Mouse (Mus musculus): Measurements from ENCODE around the gene Id3. TPM values are rescaled to one million over a fixed set of nuclear protein-coding genes. Genes with fewer than 3 reads are reported as not detected.

The Id3 gene
- polyA plus RNA-seq, 1 experiment from 2014 or later = 226 TPM

GRCm38 (mm10) chr4:136134978-136135873 is 8.1 kb upstream of the Id3 start:
- 2% methylated on average over 49 of the region's 50 CpGs for WGBS
- H3K4me2 ChIP-seq (ENCODE audit: low read length) = peak overlapping the region; percentile 78
- H3K9me3 ChIP-seq (ENCODE audit: control insufficient read depth, low read length) = no peaks in the 10 kb centered on the region
- peaks cover 25% of the 10 kb centered on the region for H3K4me1 ChIP-seq (ENCODE audit: control insufficient read depth, insufficient read depth, low read depth, low read length)
- H3K27me3 ChIP-seq (replicated peaks; ENCODE audit: control insufficient read depth, insufficient read depth, low read length) = no peaks in the 10 kb centered on the region
- H3K36me3 ChIP-seq (ENCODE audit: control insufficient read depth, insufficient read depth, low read length) = no peaks in the 10 kb centered on the region
- peak overlapping the region; percentile 84 for H3K27ac ChIP-seq (ENCODE audit: low read depth, low read length)
- H3K4me3 ChIP-seq (ENCODE audit: low read length) = peak overlapping the region; percentile 47
- H3K9ac ChIP-seq (ENCODE audit: low read depth, low read length) = peak overlapping the region; percentile 74
- peak; percentile 86 for ATAC-seq

- peak overlapping the region; percentile 78 for H3K4me2 ChIP-seq (ENCODE audit: low read length)
- H3K4me3 ChIP-seq (ENCODE audit: low read length) = no peak overlapping the region
- WGBS = 20% methylated on average over 9 of the region's 9 CpGs
- H3K36me3 ChIP-seq (ENCODE audit: control insufficient read depth, insufficient read depth, low read length) = no peaks in the 10 kb centered on the region
- ATAC-seq = peak; percentile 59
- peak overlapping the region; percentile 74 for H3K9ac ChIP-seq (ENCODE audit: low read depth, low read length)
- peak overlapping the region; percentile 84 for H3K27ac ChIP-seq (ENCODE audit: low read depth, low read length)
- H3K9me3 ChIP-seq (ENCODE audit: control insufficient read depth, low read length) = no peaks in the 10 kb centered on the region
- H3K4me1 ChIP-seq (ENCODE audit: control insufficient read depth, insufficient read depth, low read depth, low read length) = peaks cover 28% of the 10 kb centered on the region
- no peaks in the 10 kb centered on the region for H3K27me3 ChIP-seq (replicated peaks; ENCODE audit: control insufficient read depth, insufficient read depth, low read length)
Measured at GRCm38 (mm10) chr4:136135874-136136728, 7.2 kb upstream of the Id3 start.

- Histone ChIP-seq H3K9me3 (ENCODE audit: control insufficient read depth, low read length) (no peaks in the 10 kb centered on the region), H3K9ac (ENCODE audit: low read depth, low read length) (no peak overlapping the region), H3K27ac (ENCODE audit: low read depth, low read length) (peak overlapping the region; percentile 66), H3K27me3 (replicated peaks; ENCODE audit: control insufficient read depth, insufficient read depth, low read length) (no peaks in the 10 kb centered on the region), H3K4me1 (ENCODE audit: control insufficient read depth, insufficient read depth, low read depth, low read length) (peaks cover 45% of the 10 kb centered on the region), H3K4me3 (ENCODE audit: low read length) (no peak overlapping the region), H3K36me3 (ENCODE audit: control insufficient read depth, insufficient read depth, low read length) (no peaks in the 10 kb centered on the region), H3K4me2 (ENCODE audit: low read length) (peak overlapping the region; percentile 70)
- WGBS = 52% methylated on average over 17 of the region's 17 CpGs
- ATAC-seq = no peak
Measured at GRCm38 (mm10) chr4:136139326-136140110, 3.8 kb upstream of the Id3 start.

- peaks cover 42% of the 10 kb centered on the region for H3K4me1 ChIP-seq (ENCODE audit: control insufficient read depth, insufficient read depth, low read depth, low read length)
- H3K27ac ChIP-seq (ENCODE audit: low read depth, low read length) = peak overlapping the region; percentile 66
- 6% methylated on average over 31 of the region's 31 CpGs for WGBS
- H3K27me3 ChIP-seq (replicated peaks; ENCODE audit: control insufficient read depth, insufficient read depth, low read length) = peaks cover 2% of the 10 kb centered on the region
- H3K4me3 ChIP-seq (ENCODE audit: low read length) = peak overlapping the region; percentile 38
- ATAC-seq = peak; percentile 86
- H3K9me3 ChIP-seq (ENCODE audit: control insufficient read depth, low read length) = no peaks in the 10 kb centered on the region
- H3K9ac ChIP-seq (ENCODE audit: low read depth, low read length) = peak overlapping the region; percentile 39; the same call in 1 of the 2 replicates
- peak overlapping the region; percentile 70 for H3K4me2 ChIP-seq (ENCODE audit: low read length)
- no peaks in the 10 kb centered on the region for H3K36me3 ChIP-seq (ENCODE audit: control insufficient read depth, insufficient read depth, low read length)
Measured at GRCm38 (mm10) chr4:136140327-136141250, 2.7 kb upstream of the Id3 start.

GRCm38 (mm10) chr4:136142267-136143192 is 767 bp upstream of the Id3 start:
- peak overlapping the region; percentile 78 for H3K27ac ChIP-seq (ENCODE audit: low read depth, low read length)
- H3K9me3 ChIP-seq (ENCODE audit: control insufficient read depth, low read length) = no peaks in the 10 kb centered on the region
- peak overlapping the region; percentile 84 for H3K4me2 ChIP-seq (ENCODE audit: low read length)
- H3K36me3 ChIP-seq (ENCODE audit: control insufficient read depth, insufficient read depth, low read length) = no peaks in the 10 kb centered on the region
- H3K4me3 ChIP-seq (ENCODE audit: low read length) = peak overlapping the region; percentile 60
- 10% methylated on average over 17 of the region's 17 CpGs for WGBS
- H3K9ac ChIP-seq (ENCODE audit: low read depth, low read length) = peak overlapping the region; percentile 17; the same call in 1 of the 2 replicates
- no peak for ATAC-seq
- H3K4me1 ChIP-seq (ENCODE audit: control insufficient read depth, insufficient read depth, low read depth, low read length) = peaks cover 41% of the 10 kb centered on the region
- peaks cover 11% of the 10 kb centered on the region for H3K27me3 ChIP-seq (replicated peaks; ENCODE audit: control insufficient read depth, insufficient read depth, low read length)

- Histone ChIP-seq H3K4me3 (ENCODE audit: low read length) (peak overlapping the region; percentile 60), H3K4me1 (ENCODE audit: control insufficient read depth, insufficient read depth, low read depth, low read length) (peaks cover 45% of the 10 kb centered on the region), H3K27me3 (replicated peaks; ENCODE audit: control insufficient read depth, insufficient read depth, low read length) (peaks cover 11% of the 10 kb centered on the region), H3K27ac (ENCODE audit: low read depth, low read length) (peak overlapping the region; percentile 81), H3K9ac (ENCODE audit: low read depth, low read length) (peak overlapping the region; percentile 75), H3K4me2 (ENCODE audit: low read length) (peak overlapping the region; percentile 84), H3K36me3 (ENCODE audit: control insufficient read depth, insufficient read depth, low read length) (no peaks in the 10 kb centered on the region), H3K9me3 (ENCODE audit: control insufficient read depth, low read length) (no peaks in the 10 kb centered on the region)
- no peak for ATAC-seq
- under 1% methylated on average over 49 of the region's 50 CpGs for WGBS
Measured at GRCm38 (mm10) chr4:136144126-136144926, 1.0 kb downstream of the Id3 start.

GRCm38 (mm10) chr4:136144927-136145292 is 1.6 kb downstream of the Id3 start:
- ATAC-seq = no peak
- peak overlapping the region; percentile 60 for H3K4me3 ChIP-seq (ENCODE audit: low read length)
- no peaks in the 10 kb centered on the region for H3K36me3 ChIP-seq (ENCODE audit: control insufficient read depth, insufficient read depth, low read length)
- H3K4me1 ChIP-seq (ENCODE audit: control insufficient read depth, insufficient read depth, low read depth, low read length) = peaks cover 41% of the 10 kb centered on the region
- peak overlapping the region; percentile 81 for H3K27ac ChIP-seq (ENCODE audit: low read depth, low read length)
- H3K4me2 ChIP-seq (ENCODE audit: low read length) = peak overlapping the region; percentile 84
- no peaks in the 10 kb centered on the region for H3K9me3 ChIP-seq (ENCODE audit: control insufficient read depth, low read length)
- 2% methylated on average over 11 of the region's 11 CpGs for WGBS
- H3K27me3 ChIP-seq (replicated peaks; ENCODE audit: control insufficient read depth, insufficient read depth, low read length) = peaks cover 11% of the 10 kb centered on the region
- H3K9ac ChIP-seq (ENCODE audit: low read depth, low read length) = peak overlapping the region; percentile 75
